In genomic region chr3:159840002-159840816, GRCm38 (mm10) we compare ENCODE assay signal across 8 mouse cellular contexts. TPM values are rescaled to one million over a fixed set of nuclear protein-coding genes. Genes with fewer than 3 reads are reported as not detected.
A peak's percentile ranks its signal among the peaks of the same experiment; 100 is the strongest.
DNase-seq lines count a peak whose midpoint lies in the region; ATAC-seq lines count a peak whose summit lies in the region.

No protein-coding gene starts in this region.

- peak overlapping the region; percentile 56 for H3K9ac ChIP-seq in forebrain, embryonic 16.5 days (replicated peaks; ENCODE audit: low read depth, low read length)
- H3K9ac ChIP-seq in neural tube, embryonic 13.5 days: peak overlapping the region; percentile 75

- peak overlapping the region; percentile 90 for H3K4me2 ChIP-seq in forebrain, embryonic 16.5 days (ENCODE audit: low read length)
- peak overlapping the region; percentile 93 for H3K4me2 ChIP-seq in neural tube, embryonic 13.5 days

- peak; percentile 7 to 32 for DNase-seq in CD8-positive naive resting alpha-beta T cell, adult 2 months (ENCODE audit: low read depth in 2 of 2, low spot score in 2 of 2)
- peak; percentile 75 for DNase-seq in brain, adult 2 months (ENCODE audit: low read depth, low spot score)
- DNase-seq in heart, postnatal 4 days: peak; percentile 78
- DNase-seq in layer of hippocampus, adult 18-20 months (ENCODE audit: low spot score in 2 of 2): peak; percentile 9 to 42
- peak; percentile 83 to 86 for DNase-seq in lung, adult 18-20 months
- DNase-seq in thymus, postnatal 10 days (ENCODE audit: low spot score in 2 of 2): peak; percentile 8 to 14

- H3K4me1 ChIP-seq in forebrain, embryonic 16.5 days (replicated peaks; ENCODE audit: control insufficient read depth, insufficient read depth, low read length): peaks cover 10% of the 10 kb centered on the region
- peaks cover 20% of the 10 kb centered on the region for H3K4me1 ChIP-seq in neural tube, embryonic 13.5 days (replicated peaks)

- H3K9me3 ChIP-seq in forebrain, embryonic 16.5 days (ENCODE audit: control insufficient read depth, low read length): no peaks in the 10 kb centered on the region
- H3K9me3 ChIP-seq in neural tube, embryonic 13.5 days: no peaks in the 10 kb centered on the region

- ATAC-seq in forebrain, embryonic 16.5 days: peak; percentile 78
- ATAC-seq in neural tube, embryonic 13.5 days (ENCODE audit: low read depth): peak; percentile 78

- H3K27ac ChIP-seq in forebrain, embryonic 16.5 days (ENCODE audit: low read length): no peak overlapping the region
- peak overlapping the region; percentile 73 for H3K27ac ChIP-seq in neural tube, embryonic 13.5 days (replicated peaks)

- H3K4me3 ChIP-seq in forebrain, embryonic 16.5 days (replicated peaks; ENCODE audit: low read length): peak overlapping the region; percentile 49
- H3K4me3 ChIP-seq in neural tube, embryonic 13.5 days: peak overlapping the region; percentile 64

- peaks cover 9% of the 10 kb centered on the region for H3K27me3 ChIP-seq in forebrain, embryonic 16.5 days (replicated peaks; ENCODE audit: control insufficient read depth, insufficient read depth, low read length)
- H3K27me3 ChIP-seq in neural tube, embryonic 13.5 days: 0 out of 2 replicates have a peak, but pooled peaks cover 5% of the 10 kb centered on the region

- under 1% methylated on average over 27 of the region's 27 CpGs for WGBS in forebrain, embryonic 16.5 days
- WGBS in neural tube, embryonic 13.5 days: under 1% methylated on average over 27 of the region's 27 CpGs

- no peaks in the 10 kb centered on the region for H3K36me3 ChIP-seq in forebrain, embryonic 16.5 days (ENCODE audit: control insufficient read depth, insufficient read depth)
- H3K36me3 ChIP-seq in neural tube, embryonic 13.5 days: no peaks in the 10 kb centered on the region

RNA-seq across cellular contexts. Expression of gene Wls, which starts 0.7 kb away (rescaled TPM):
- polyA plus RNA-seq in forebrain, embryonic 16.5 days (2015; fragmentation: Nextera tagmentation; extraction: Ambion mirVana): 34.6 and 42.8 TPM in 2 replicates
- total RNA-seq in heart, postnatal 4 days (2021): 100 to 1,000 TPM; 116 TPM
- total RNA-seq in layer of hippocampus, adult 18-20 months (2021): 10 to 100 TPM; 21.3 to 25.4 TPM
- 80.1 and 80.5 TPM in 2 replicates for polyA plus RNA-seq in neural tube, embryonic 13.5 days (2015; fragmentation: Nextera tagmentation; extraction: Ambion mirVana)

Comparison
In these comparisons a context has a peak if more than half of its experiments do, and no peak if none do; other contexts are left out.
1. DNase-seq: peak in every context shown above with its lines; median percentile 84 in lung, adult 18-20 months; 78 in heart, postnatal 4 days; 75 in brain, adult 2 months; 26 in layer of hippocampus, adult 18-20 months; 20 in CD8-positive naive resting alpha-beta T cell, adult 2 months; 11 in thymus, postnatal 10 days.
2. RNA of gene Wls, which starts 0.7 kb away (total RNA-seq): 116 TPM in heart, postnatal 4 days; 21.3 to 25.4 TPM in layer of hippocampus, adult 18-20 months; every median in the first group is over 4 times any median in the second.